Mouse (Mus musculus): ENCODE data around the gene Tbxa2r. TPM values are rescaled to one million over a fixed set of nuclear protein-coding genes. Genes with fewer than 3 reads are reported as not detected.

Gene Tbxa2r
- polyA plus RNA-seq, 2 experiments = 1.9 to 2.4 TPM

DNA sequence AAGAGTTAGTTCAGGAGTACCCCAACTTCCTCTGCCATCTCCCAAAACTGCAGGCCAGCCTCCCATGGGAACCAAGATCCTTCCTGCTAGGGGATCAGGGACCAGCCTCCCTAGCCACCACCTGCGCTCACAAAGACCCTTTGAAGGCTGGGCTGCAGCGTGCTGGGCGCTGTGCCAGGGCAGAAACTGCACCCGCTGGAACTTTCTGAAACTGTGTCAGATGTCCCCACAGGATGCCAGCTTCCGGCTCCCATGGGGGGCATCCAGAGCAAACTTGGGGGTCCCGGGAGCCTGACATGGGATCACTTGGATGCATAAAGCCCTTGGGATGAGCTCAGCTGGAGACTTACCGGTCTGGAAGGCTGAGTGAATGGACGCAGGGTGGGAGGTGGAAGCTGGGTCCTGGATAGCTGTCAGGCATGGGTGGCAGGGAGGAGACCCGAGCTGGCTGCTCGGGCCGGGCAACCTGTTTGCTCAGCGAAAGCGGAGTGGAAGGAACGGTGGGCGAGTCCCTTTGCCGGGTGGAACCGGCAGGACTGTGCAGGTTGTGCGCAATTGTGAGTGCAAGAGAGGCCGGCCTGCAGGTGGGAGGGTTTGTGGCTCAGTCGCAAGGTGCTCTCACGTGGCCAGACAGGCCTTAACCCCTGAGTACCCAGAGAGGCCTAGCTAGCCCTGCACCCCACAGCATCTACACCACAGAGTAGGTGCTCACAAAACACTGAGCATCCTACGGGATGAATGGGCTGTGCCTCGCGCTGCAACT, 37.7 kb upstream of the Tbxa2r start:
- H3K27ac ChIP-seq = no peak overlapping the region
- WGBS (ENCODE audit: insufficient replicate concordance) = 52% methylated on average over 24 of the region's 24 CpGs
- no peak overlapping the region for H3K9ac ChIP-seq (replicated peaks)
- DNase-seq (ENCODE audit: low read depth in 3 of 3, low spot score in 3 of 3) = no peak
- H3K4me1 ChIP-seq (replicated peaks; ENCODE audit: control insufficient read depth in 2 of 2, insufficient read depth in 2 of 2, low read length in 1 of 2) = peaks cover 17 to 35% of the 10 kb centered on the region in 2 experiments
- TF ChIP-seq CTCF (IDR thresholded peaks at IDR 0.05; ENCODE audit: low read depth) (no peak), EP300 (IDR thresholded peaks at IDR 0.05; ENCODE audit: low read depth) (no peak)
- ATAC-seq (ENCODE audit: insufficient read depth) = no peak
- no peak overlapping the region for H3K4me3 ChIP-seq (ENCODE audit: insufficient read depth in 1 of 2, low read depth in 2 of 2, low read length in 2 of 2)
- no peaks in the 10 kb centered on the region for H3K36me3 ChIP-seq (replicated peaks; ENCODE audit: control insufficient read depth, insufficient read depth, low read depth)
- no peak overlapping the region for H3K4me2 ChIP-seq (ENCODE audit: low read depth)
- H3K27me3 ChIP-seq (ENCODE audit: control insufficient read depth, insufficient read depth, low read length) = no peaks in the 10 kb centered on the region; the same call in 1 of the 2 replicates
- H3K9me3 ChIP-seq (ENCODE audit: control insufficient read depth, low read length) = no peaks in the 10 kb centered on the region

DNA sequence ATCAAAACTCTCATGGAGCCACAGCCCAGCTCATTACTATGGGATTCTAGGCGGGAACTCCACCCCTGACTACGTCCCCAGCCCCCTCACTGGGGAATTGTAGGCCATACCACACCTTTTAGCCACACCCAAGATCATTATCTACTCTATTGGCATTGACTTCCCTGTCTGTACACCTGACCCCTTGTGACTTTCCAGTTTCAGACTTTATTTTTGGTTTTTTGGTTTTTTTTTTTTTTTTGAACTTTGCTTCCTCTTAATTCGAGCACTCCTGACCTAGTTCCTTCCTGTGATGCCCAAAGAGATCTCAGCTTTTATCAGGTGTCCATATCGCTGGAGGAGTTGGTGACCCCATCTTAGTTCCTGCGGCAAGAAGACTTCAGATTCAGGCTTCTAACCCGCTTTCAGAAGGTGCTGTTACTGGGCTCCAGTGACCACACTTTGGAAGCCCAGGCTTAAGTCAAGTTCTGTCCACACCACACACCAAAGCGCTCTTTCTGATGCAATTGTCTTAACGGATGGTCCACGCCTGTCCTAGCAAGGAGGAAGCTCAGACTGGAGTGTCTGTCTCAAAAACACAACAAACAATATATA, 36.9 kb upstream of the Tbxa2r start, which contains the start of gene Tjp3:
Gene Tjp3, minus strand, starts transcription at position 71 of the 594 bp plus-strand sequence.
- no peak within 1 kb of the TSS for H3K4me3 ChIP-seq (ENCODE audit: insufficient read depth in 1 of 2, low read depth in 2 of 2, low read length in 2 of 2)
- no peaks in the 10 kb centered on the region; the same call in 1 of the 2 replicates for H3K27me3 ChIP-seq (ENCODE audit: control insufficient read depth, insufficient read depth, low read length)
- TF ChIP-seq CTCF (IDR thresholded peaks at IDR 0.05; ENCODE audit: low read depth) (no peak), EP300 (IDR thresholded peaks at IDR 0.05; ENCODE audit: low read depth) (no peak)
- WGBS (ENCODE audit: insufficient replicate concordance) = 47% methylated on average over 9 of the region's 9 CpGs
- H3K27ac ChIP-seq = no peak within 1 kb of the TSS
- H3K9ac ChIP-seq (replicated peaks) = no peak within 1 kb of the TSS
- ATAC-seq (ENCODE audit: insufficient read depth) = no peak
- no peak for DNase-seq (ENCODE audit: low read depth in 3 of 3, low spot score in 3 of 3)
- no peaks in the 10 kb centered on the region for H3K9me3 ChIP-seq (ENCODE audit: control insufficient read depth, low read length)
- H3K4me1 ChIP-seq (replicated peaks; ENCODE audit: control insufficient read depth in 2 of 2, insufficient read depth in 2 of 2, low read length in 1 of 2) = peaks cover 14 to 28% of the 10 kb centered on the region in 2 experiments
- H3K36me3 ChIP-seq (replicated peaks; ENCODE audit: control insufficient read depth, insufficient read depth, low read depth) = no peaks in the 10 kb centered on the region
- H3K4me2 ChIP-seq (ENCODE audit: low read depth) = peak within 1 kb of the TSS; percentile 5; the same call in 1 of the 2 replicates

DNA sequence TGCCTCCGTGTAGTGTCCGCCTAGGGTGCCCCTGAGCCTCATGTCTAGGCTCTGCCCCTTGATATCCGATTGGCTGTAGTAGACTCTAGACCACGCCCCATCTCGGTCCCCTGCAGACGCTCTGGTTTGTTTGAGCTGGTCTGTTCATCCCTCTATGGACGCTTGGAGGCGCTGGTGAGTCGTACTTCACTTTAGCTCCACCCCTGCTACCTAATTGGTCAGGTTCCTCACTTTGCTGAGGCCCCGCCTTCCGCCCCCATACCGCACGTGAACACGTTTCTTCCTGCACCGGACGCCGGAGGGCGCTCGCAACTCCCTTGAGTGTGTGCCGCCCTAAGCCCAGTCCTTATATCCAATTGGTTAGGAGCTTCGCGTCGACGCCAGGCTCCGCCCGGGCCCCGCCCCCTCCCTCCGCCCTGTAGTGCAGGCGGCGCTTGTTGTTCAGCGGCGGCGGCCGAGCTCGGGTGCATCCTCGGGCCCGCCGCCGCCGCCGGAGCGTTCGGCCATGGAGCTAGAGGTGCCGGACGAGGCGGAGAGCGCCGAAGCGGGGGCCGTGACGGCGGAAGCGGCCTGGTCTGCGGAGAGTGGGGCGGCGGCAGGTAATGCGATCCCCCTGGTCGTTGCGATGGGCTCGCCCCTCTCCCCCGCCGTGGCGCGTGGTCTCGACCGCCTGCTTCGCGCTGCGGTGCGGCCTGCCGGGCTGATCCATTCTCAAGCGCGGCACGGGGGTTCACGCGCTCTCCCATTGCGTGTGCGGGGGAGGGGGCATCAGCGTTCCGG, 35.8 kb upstream of the Tbxa2r start, which contains the start of gene Pip5k1c:
Gene Pip5k1c, plus strand, starts transcription at position 410 of the 780 bp plus-strand sequence.
- H3K4me2 ChIP-seq (ENCODE audit: low read depth) = peak within 1 kb of the TSS; percentile 92
- TF ChIP-seq EP300 (IDR thresholded peaks at IDR 0.05; ENCODE audit: low read depth) = no peak
- TF ChIP-seq CTCF (IDR thresholded peaks at IDR 0.05; ENCODE audit: low read depth) = peak; percentile 95
- no peaks in the 10 kb centered on the region for H3K9me3 ChIP-seq (ENCODE audit: control insufficient read depth, low read length)
- DNase-seq (ENCODE audit: low read depth in 3 of 3, low spot score in 3 of 3) (peak; percentile 99 to 100 (median 100)), ATAC-seq (ENCODE audit: insufficient read depth) (peak; percentile 94)
- WGBS (ENCODE audit: insufficient replicate concordance) = under 1% methylated on average over 59 of the region's 80 CpGs
- peak within 1 kb of the TSS; percentile 80 to 81 for H3K4me3 ChIP-seq (ENCODE audit: insufficient read depth in 1 of 2, low read depth in 2 of 2, low read length in 2 of 2)
- no peaks in the 10 kb centered on the region; the same call in 1 of the 2 replicates for H3K27me3 ChIP-seq (ENCODE audit: control insufficient read depth, insufficient read depth, low read length)
- peak within 1 kb of the TSS; percentile 79 for H3K9ac ChIP-seq (replicated peaks)
- no peaks in the 10 kb centered on the region for H3K36me3 ChIP-seq (replicated peaks; ENCODE audit: control insufficient read depth, insufficient read depth, low read depth)
- peaks cover 14 to 30% of the 10 kb centered on the region in 2 experiments for H3K4me1 ChIP-seq (replicated peaks; ENCODE audit: control insufficient read depth in 2 of 2, insufficient read depth in 2 of 2, low read length in 1 of 2)
- H3K27ac ChIP-seq = peak within 1 kb of the TSS; percentile 70

DNA sequence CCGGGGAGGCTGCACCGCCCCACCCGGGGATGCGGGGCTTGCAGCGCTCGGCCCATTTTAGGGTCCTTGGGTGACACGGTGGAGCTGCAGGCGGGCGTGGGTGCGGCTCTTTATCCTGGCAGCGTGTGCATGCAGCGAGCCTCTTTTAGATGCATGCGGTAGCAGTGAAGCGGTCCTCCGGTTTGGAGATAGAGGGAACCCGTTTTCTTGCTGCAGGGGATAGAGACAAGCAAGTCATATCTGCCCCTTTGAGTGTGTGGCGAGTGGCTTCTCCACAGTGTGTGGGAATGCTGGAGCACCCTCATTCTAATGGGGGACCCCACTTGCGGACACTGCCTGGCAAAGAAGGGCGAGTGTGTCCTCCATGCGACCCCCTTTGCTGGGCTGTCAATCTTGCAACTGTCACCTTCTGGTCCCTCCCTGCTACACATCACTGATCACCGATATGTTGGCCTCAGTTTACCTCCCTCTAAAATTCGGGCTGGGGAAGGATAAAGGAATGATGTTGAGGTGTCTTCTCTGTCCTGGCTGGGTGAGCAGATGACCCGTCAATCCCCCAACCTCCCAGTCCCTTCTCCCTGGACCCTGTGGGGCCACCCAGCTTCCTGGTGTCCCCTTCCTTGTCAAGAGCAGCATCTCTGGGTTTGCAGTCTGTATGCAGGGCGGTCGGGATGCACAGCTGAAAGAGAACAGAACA, 35.0 kb upstream of the Tbxa2r start:
- DNase-seq (ENCODE audit: low read depth in 3 of 3, low spot score in 3 of 3) (no peak), ATAC-seq (ENCODE audit: insufficient read depth) (no peak)
- Histone ChIP-seq H3K27ac (peak overlapping the region; percentile 70), H3K4me2 (ENCODE audit: low read depth) (peak overlapping the region; percentile 92), H3K4me3 (ENCODE audit: insufficient read depth in 1 of 2, low read depth in 2 of 2, low read length in 2 of 2) (peak overlapping the region; percentile 80 to 81), H3K9me3 (ENCODE audit: control insufficient read depth, low read length) (no peaks in the 10 kb centered on the region), H3K36me3 (replicated peaks; ENCODE audit: control insufficient read depth, insufficient read depth, low read depth) (no peaks in the 10 kb centered on the region), H3K9ac (replicated peaks) (peak overlapping the region; percentile 79), H3K4me1 (replicated peaks; ENCODE audit: control insufficient read depth in 2 of 2, insufficient read depth in 2 of 2, low read length in 1 of 2) (peaks cover 14 to 34% of the 10 kb centered on the region in 2 experiments), H3K27me3 (ENCODE audit: control insufficient read depth, insufficient read depth, low read length) (no peaks in the 10 kb centered on the region; the same call in 1 of the 2 replicates)
- TF ChIP-seq CTCF (IDR thresholded peaks at IDR 0.05; ENCODE audit: low read depth) (peak; percentile 18; the same call in 1 of the 2 replicates), EP300 (IDR thresholded peaks at IDR 0.05; ENCODE audit: low read depth) (no peak)
- WGBS (ENCODE audit: insufficient replicate concordance) = 2% methylated on average over 25 of the region's 25 CpGs
